Mouse (Mus musculus) heart, embryonic 14.5 days (tissue): ENCODE data around the gene Eef2. TPM values are rescaled to one million over a fixed set of nuclear protein-coding genes. Genes with fewer than 3 reads are reported as not detected.
"Not testable (repeated sequence)": the region's sequence is repeated elsewhere in the genome, so short reads cannot be mapped to it uniquely, and the experiment has no call there.

ENCODE experiments used
- ATAC-seq: fragments of 200-750 bp; cut with Nextera tagmentation; 2 replicates; pipeline ENCODE4 v1.8.0; 2017; ENCODE audit warnings: low read depth, moderate TSS enrichment; ENCODE audit not compliant: insufficient number of reproducible peaks, insufficient read depth, low FRiP score
- H3K27ac ChIP-seq, 2 experiments: fragments of 200-500 bp in 1 of 2; fragments of 300-500 bp in 1 of 2; sonication (generic) in 1 of 2; replicated peaks in 1 of 2; 2 replicates each; pipeline ENCODE4 v1.5.1; 2012 to 2014; ENCODE audit warnings: low read depth in 2 of 2, low read length in 2 of 2, control low read depth in 1 of 2, mild to moderate bottlenecking in 1 of 2, mixed read lengths in 1 of 2; ENCODE audit not compliant: control insufficient read depth in 1 of 2, insufficient read depth in 1 of 2
- H3K27me3 ChIP-seq: fragments of 300-500 bp; sonication (generic); 2 replicates; pipeline ENCODE4 v1.6.1; 2014; ENCODE audit warnings: mild to moderate bottlenecking, low read length, control low read depth; ENCODE audit not compliant: control insufficient read depth, insufficient read depth
- H3K36me3 ChIP-seq: fragments of 300-500 bp; sonication (generic); 2 replicates; pipeline ENCODE4 v1.6.1; 2014; ENCODE audit warnings: mild to moderate bottlenecking, control low read depth, low read length, mixed read lengths; ENCODE audit not compliant: control insufficient read depth, insufficient read depth
- H3K4me1 ChIP-seq, 2 experiments: fragments of 200-500 bp in 1 of 2; fragments of 300-500 bp in 1 of 2; sonication (generic) in 1 of 2; 2 replicates each; pipeline ENCODE4 v1.6.1; 2012 to 2014; ENCODE audit warnings: low read length in 2 of 2, control low read depth in 1 of 2, mixed read lengths in 1 of 2; ENCODE audit not compliant: control insufficient read depth in 2 of 2, insufficient read depth in 2 of 2
- H3K4me2 ChIP-seq: fragments of 300-500 bp; sonication (generic); 2 replicates; pipeline ENCODE4 v1.6.1; 2014; ENCODE audit warnings: mild to moderate bottlenecking, low read length
- H3K4me3 ChIP-seq, 2 experiments: fragments of 200-500 bp in 1 of 2; fragments of 300-500 bp in 1 of 2; sonication (generic) in 1 of 2; 2 replicates each; pipeline ENCODE4 v1.5.1; 2012 to 2014; ENCODE audit warnings: low read length in 2 of 2, mild to moderate bottlenecking in 2 of 2, control low read depth in 1 of 2, low read depth in 1 of 2, moderate library complexity in 1 of 2; ENCODE audit not compliant: control insufficient read depth in 1 of 2, insufficient read depth in 1 of 2
- H3K9ac ChIP-seq: fragments of 300-500 bp; sonication (generic); 2 replicates; pipeline ENCODE4 v1.6.1; 2014; ENCODE audit warnings: mild to moderate bottlenecking, low read length
- H3K9me3 ChIP-seq: fragments of 300-500 bp; sonication (generic); 2 replicates; pipeline ENCODE4 v1.6.1; 2016; ENCODE audit warnings: low read length, control low read depth; ENCODE audit not compliant: control insufficient read depth
- WGBS: fragments of 180-500 bp; shearing (Covaris S2); extraction: QIAGEN DNeasy Blood & Tissue Kit; methylation state at CpG from one replicate; pipeline ENCODE4 v1.1.7; 2014; 5-methylcytosine and 5-hydroxymethylcytosine counted together
- polyA plus RNA-seq: library from polyadenylated mRNA; unstranded; fragments of >200 nt; fragmentation: Nextera tagmentation; extraction: Ambion mirVana; gene quantifications from 2 replicates; pipeline ENCODE4 v1.2.1, GENCODE M21; 2014

Eef2 gene
- polyA plus RNA-seq, 1 experiment from 2014 or later, result 337 TPM

DNA sequence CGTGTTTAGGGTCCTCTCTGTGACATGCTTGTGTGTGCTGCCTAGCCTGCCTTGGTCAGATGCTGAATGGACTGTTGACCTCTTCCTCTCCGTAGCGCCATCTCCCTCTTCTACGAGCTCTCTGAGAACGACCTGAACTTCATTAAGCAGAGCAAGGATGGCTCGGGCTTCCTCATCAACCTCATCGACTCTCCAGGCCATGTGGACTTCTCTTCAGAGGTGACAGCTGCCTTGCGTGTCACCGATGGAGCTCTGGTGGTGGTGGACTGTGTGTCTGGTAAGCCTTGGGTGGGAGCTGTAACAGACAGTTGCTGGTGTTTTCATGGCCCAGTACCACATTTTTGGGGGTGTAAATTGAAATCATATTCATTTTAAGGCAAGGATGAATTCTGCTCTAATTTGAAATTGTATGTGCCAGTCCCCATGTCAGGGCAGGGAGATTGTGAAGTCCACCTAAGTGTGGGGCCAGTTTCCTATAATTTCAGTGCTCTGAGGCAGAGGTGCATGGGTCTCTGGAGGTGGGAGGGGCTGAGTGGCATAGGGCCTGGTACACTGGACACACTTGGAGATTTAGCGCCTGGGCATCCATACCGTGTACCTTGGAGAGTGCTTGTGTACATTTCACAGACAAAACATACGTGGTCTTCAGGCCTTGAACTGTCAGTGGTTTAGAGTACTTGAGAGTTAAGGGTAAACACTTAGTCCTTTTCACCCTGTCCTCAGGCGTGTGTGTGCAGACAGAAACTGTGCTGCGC, 1.7 kb downstream of the Eef2 start:
- WGBS, result 58% methylated on average over 14 of the region's 14 CpGs
- ATAC-seq, result no peak
- Histone ChIP-seq H3K4me1 (peaks cover 8 to 46% of the 10 kb centered on the region in 2 experiments; a peak in 3 of 4 replicates), H3K9me3 (no peaks in the 10 kb centered on the region), H3K4me3 (peak overlapping the region; percentile 81 to 90), H3K9ac (peak overlapping the region; percentile 98), H3K4me2 (peak overlapping the region; percentile 95), H3K36me3 (peaks cover 54% of the 10 kb centered on the region), H3K27me3 (no peaks in the 10 kb centered on the region), H3K27ac (0 out of 4 replicates have a peak overlapping the region, but pooled peaks of 1 of the 2 experiments have one; percentile 93)

DNA sequence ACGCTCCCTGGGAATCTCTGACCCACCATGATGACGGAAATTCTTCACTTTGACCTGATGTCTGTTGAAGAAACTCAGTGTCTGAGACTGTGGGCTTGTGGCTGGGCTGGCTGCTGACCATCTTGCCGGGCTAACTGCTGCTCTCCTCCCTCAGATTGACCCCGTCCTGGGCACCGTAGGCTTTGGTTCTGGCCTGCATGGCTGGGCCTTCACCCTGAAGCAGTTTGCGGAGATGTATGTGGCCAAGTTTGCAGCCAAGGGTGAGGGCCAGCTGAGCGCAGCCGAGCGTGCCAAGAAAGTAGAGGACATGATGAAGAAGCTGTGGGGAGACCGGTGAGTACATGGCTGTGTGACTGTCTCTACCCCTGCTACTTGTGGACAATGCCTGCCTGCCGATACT, 2.5 kb downstream of the Eef2 start:
- Histone ChIP-seq H3K9me3 (no peaks in the 10 kb centered on the region), H3K27me3 (no peaks in the 10 kb centered on the region), H3K4me2 (no peak overlapping the region), H3K4me3 (no peak overlapping the region), H3K36me3 (peaks cover 54% of the 10 kb centered on the region), H3K4me1 (peaks cover 11 to 48% of the 10 kb centered on the region in 2 experiments), H3K9ac (no peak overlapping the region), H3K27ac (no peak overlapping the region)
- 92% methylated on average over 11 of the region's 11 CpGs for WGBS
- no peak for ATAC-seq

DNA sequence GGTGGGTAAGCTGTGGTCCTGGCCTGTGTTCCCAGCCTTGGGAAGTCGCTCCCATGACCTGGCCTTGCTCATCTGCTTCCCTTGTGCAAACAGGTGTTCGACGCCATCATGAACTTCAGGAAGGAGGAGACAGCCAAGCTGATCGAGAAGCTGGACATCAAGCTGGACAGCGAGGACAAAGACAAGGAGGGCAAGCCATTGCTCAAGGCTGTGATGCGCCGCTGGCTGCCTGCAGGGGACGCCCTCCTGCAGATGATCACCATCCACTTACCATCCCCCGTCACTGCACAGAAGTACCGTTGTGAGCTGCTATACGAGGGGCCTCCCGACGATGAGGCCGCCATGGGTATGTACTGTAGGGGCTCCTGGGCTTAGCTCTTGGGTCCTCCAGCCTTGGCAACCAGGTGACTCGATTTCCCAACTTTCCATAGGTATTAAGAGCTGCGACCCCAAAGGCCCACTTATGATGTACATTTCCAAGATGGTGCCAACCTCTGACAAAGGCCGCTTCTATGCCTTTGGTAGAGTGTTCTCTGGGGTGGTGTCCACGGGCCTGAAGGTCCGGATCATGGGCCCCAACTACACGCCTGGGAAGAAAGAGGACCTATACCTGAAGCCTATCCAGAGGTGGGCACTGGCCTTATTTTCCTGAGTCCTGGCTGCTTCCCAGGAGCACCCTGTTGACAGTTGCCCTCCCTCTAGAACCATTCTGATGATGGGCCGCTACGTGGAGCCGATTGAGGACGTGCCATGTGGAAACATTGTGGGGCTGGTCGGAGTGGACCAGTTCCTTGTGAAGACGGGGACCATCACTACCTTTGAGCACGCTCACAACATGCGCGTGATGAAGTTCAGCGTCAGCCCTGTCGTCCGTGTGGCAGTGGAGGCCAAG, 3.3 kb downstream of the Eef2 start:
- WGBS, result 88% methylated on average over 32 of the region's 32 CpGs
- peaks cover 14 to 51% of the 10 kb centered on the region in 2 experiments for H3K4me1 ChIP-seq
- no peak overlapping the region for H3K9ac ChIP-seq
- H3K36me3 ChIP-seq, result peaks cover 61% of the 10 kb centered on the region
- no peaks in the 10 kb centered on the region for H3K9me3 ChIP-seq
- H3K4me3 ChIP-seq, result no peak overlapping the region
- no peak overlapping the region for H3K4me2 ChIP-seq
- H3K27me3 ChIP-seq, result no peaks in the 10 kb centered on the region
- no peak for ATAC-seq
- H3K27ac ChIP-seq, result no peak overlapping the region

DNA sequence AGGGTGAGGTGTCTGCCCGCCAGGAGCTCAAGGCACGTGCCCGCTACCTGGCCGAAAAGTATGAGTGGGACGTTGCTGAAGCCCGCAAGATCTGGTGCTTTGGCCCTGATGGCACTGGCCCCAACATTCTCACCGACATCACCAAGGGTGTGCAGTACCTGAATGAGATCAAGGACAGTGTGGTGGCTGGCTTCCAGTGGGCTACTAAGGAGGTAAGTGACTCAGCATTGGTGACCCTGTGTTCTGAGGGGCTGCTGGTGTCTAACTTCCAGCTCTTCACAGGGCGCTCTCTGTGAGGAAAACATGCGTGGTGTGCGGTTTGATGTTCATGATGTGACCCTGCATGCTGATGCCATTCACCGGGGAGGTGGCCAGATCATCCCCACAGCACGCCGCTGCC, 4.5 kb downstream of the Eef2 start:
- no peak overlapping the region for H3K9ac ChIP-seq
- WGBS, result 94% methylated on average over 13 of the region's 13 CpGs
- H3K27ac ChIP-seq, result no peak overlapping the region; a peak in 1 of 4 replicates

DNA sequence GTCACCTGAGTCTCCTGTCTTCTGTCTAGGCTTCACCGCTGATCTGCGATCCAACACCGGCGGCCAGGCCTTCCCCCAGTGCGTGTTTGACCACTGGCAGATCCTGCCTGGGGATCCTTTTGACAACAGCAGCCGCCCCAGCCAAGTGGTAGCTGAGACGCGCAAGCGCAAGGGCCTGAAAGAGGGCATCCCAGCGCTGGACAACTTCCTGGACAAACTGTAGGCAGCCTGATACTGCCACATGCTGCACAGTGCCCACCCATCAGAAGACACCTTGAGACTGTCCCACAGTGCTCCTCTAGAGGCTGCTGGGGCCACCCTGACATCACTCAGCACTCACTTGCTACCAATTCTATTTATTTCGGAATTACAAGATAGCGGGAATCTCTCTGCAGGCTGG, 5.4 kb downstream of the Eef2 start:
- not testable (repeated sequence) for H3K4me2 ChIP-seq, H3K4me3 ChIP-seq, H3K9me3 ChIP-seq, ATAC-seq, H3K9ac ChIP-seq, H3K27me3 ChIP-seq
- peaks cover 79% of the 10 kb centered on the region for H3K36me3 ChIP-seq
- WGBS, result 68% methylated on average over 12 of the region's 12 CpGs
- peak overlapping the region in 1 of 2 experiments; percentile 33; a peak in 1 of 4 replicates for H3K27ac ChIP-seq
- H3K4me1 ChIP-seq, result peaks cover 18 to 50% of the 10 kb centered on the region in 2 experiments

More for the DNA sequence above, 4.5 kb downstream of the Eef2 start:
- Histone ChIP-seq H3K4me2 (no peak overlapping the region), H3K4me1 (peaks cover 18 to 50% of the 10 kb centered on the region in 2 experiments), H3K36me3 (peaks cover 72% of the 10 kb centered on the region), H3K9me3 (no peaks in the 10 kb centered on the region), H3K27me3 (no peaks in the 10 kb centered on the region), H3K4me3 (no peak overlapping the region)
- ATAC-seq, result no peak

DNA sequence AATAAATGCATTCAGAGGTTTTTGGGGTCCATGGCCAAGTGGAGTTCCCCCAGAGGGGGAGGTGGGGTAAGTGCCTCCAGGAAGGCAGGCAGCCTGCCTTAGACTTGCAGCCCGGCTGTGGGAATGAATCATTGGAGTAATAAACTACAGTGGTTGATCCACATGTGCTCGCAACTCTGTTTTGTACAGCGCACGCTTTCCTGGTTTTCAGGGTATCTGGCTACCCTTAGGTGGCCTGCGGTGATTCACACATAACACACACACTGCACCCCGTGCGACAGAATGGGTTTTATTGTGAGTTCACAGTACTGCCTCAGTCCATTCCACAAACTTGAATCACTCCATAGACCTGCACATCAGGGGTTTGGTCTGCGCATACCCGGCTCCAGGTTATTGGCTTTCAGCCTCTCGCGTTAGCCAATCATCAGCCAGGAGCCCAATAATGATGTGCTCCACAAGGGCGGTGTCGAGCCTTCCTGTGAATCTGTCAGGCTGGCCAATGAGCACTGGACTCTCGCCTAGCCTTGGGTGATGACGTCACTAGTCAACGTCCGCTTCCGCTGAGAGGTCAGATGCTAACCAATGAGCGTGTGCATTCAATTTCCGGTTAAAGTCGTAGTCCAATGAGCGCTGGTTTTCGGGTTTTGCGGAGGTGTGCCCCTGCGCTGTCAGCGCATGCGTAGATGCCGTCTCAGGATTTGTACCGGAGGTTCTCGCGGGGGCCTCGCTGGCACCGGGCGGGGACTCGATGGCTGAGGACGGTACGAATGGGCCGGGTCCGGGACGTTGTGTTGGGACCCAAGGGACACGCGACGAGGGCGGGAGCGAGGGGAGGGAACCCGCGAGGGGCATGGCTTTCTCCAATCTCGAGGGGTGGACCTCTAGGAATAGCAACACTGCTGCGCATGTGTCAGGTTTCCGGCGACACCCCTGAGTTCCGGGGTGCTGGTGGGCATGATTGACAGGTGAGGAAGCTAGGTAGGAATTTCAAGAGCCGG, 6.2 kb downstream of the Eef2 start, which contains the start of gene Dapk3:
Gene Dapk3, plus strand, starts transcription at position 670 of the 998 bp plus-strand sequence.
- Histone ChIP-seq H3K4me2 (peak within 1 kb of the TSS; percentile 78), H3K9me3 (no peaks in the 10 kb centered on the region), H3K27ac (peak within 1 kb of the TSS; percentile 92 to 93), H3K4me1 (peaks cover 18 to 48% of the 10 kb centered on the region in 2 experiments), H3K9ac (peak within 1 kb of the TSS; percentile 86), H3K27me3 (no peaks in the 10 kb centered on the region), H3K36me3 (peaks cover 83% of the 10 kb centered on the region), H3K4me3 (peak within 1 kb of the TSS; percentile 71 to 88)
- WGBS, result 6% methylated on average over 53 of the region's 53 CpGs
- peak; percentile 85 for ATAC-seq
